Mouse (Mus musculus) C2C12 (cell line): ENCODE results near the gene Lca5l.

Experiments
- CEBPB ChIP-seq: IDR thresholded peaks from one replicate; pipeline ENCODE4 v1.6.1; 2011; ENCODE audit warnings: low read depth, mild to moderate bottlenecking, control low read depth, moderate library complexity
- CTCF ChIP-seq: IDR thresholded peaks from one replicate; pipeline ENCODE4 v1.5.1; 2011; ENCODE audit not compliant: control insufficient read depth, insufficient read depth, insufficient read length
- MAX ChIP-seq: IDR thresholded peaks from one replicate; pipeline ENCODE4 v1.6.1; 2011; ENCODE audit warnings: mild to moderate bottlenecking, control low read depth
- MYOD1 ChIP-seq: IDR thresholded peaks from one replicate; pipeline ENCODE4 v1.6.1; 2011; ENCODE audit warnings: low read depth; ENCODE audit not compliant: control insufficient read depth, insufficient read length
- USF1 ChIP-seq: IDR thresholded peaks from one replicate; pipeline ENCODE4 v1.6.1; 2011; ENCODE audit warnings: low read depth, mild to moderate bottlenecking, control low read depth, moderate library complexity

DNA sequence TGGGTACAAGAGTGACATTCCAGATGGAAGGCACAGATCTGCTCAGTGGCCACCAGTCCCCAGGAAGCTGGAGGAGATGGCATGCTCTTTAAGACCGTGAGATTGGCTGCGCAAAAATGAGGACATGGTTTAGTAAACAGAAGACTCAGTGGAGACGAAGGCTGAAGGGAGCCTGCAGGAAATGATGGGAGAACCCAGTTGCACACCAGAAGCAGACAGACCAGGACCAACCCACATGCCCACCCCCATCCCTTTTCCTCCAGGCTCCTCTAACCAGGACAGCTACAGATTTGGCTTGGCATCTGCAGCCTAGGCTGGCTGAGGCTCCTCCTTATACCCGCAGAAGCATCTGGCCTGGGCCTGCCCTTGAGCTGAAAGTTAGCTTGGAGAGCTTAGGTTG, 30.7 kb downstream of the Lca5l start:
- TF ChIP-seq CTCF (no peak), CEBPB (no peak), MAX (no peak), USF1 (no peak), MYOD1 (no peak)
